Mouse (Mus musculus): ENCODE data around the gene Srcin1.

Gene Srcin1

GRCm38 (mm10) chr11:97509058-97509457 lies 66.9 kb downstream of the Srcin1 start:
- DNase-seq (ENCODE audit: low spot score in 2 of 2): no peak

DNA sequence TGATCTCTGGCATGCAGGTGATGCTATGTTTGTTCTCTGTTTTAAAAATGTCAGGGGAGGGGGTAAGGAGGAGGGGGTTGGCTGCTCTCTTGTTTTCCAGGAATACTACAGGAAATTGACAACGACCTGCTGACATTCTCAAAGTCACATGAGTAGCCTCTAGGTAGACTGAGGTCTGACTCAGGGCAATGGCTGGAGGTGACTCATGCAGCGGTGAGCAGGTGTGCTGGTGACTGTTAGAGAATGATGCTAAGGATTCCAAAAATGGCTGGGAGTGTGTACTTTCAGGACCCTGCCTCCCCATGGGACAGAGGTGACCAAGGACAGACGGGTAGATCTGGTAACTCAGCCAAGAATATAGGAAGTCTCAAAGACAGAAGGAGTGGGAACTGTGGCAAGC lies 67.8 kb downstream of the Srcin1 start:
- no peak for DNase-seq (ENCODE audit: low spot score in 2 of 2)

DNA sequence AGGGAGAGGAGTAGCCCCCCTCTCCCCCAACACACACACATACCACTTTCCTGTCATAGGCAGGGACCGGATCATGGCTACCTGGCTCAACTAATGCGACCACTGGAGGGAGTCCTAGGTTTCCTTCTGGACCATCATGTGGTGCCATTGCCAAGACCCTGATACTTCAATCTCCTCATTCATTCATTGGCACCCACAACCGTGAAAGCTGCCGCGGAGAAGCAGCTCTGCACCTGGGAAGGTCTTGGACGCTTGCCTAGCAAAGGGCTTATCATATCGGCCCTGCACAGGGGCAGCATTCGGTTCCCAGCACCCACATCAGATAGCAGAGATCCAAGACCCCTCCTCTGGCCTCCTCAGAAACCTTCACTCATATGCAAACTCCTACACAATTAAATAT lies 69.7 kb downstream of the Srcin1 start:
- no peak for DNase-seq (ENCODE audit: low spot score in 2 of 2)

GRCm38 (mm10) chr11:97505784-97506183 lies 70.2 kb downstream of the Srcin1 start:
- no peak for DNase-seq (ENCODE audit: low spot score in 2 of 2)

GRCm38 (mm10) chr11:97502846-97503245 lies 73.1 kb downstream of the Srcin1 start:
- no peak for DNase-seq (ENCODE audit: low spot score in 2 of 2)

GRCm38 (mm10) chr11:97502383-97502782 lies 73.6 kb downstream of the Srcin1 start:
- DNase-seq (ENCODE audit: low spot score in 2 of 2): no peak

GRCm38 (mm10) chr11:97500720-97501448 lies 75.1 kb downstream of the Srcin1 start:
- no peak for DNase-seq (ENCODE audit: low spot score in 2 of 2)

DNA sequence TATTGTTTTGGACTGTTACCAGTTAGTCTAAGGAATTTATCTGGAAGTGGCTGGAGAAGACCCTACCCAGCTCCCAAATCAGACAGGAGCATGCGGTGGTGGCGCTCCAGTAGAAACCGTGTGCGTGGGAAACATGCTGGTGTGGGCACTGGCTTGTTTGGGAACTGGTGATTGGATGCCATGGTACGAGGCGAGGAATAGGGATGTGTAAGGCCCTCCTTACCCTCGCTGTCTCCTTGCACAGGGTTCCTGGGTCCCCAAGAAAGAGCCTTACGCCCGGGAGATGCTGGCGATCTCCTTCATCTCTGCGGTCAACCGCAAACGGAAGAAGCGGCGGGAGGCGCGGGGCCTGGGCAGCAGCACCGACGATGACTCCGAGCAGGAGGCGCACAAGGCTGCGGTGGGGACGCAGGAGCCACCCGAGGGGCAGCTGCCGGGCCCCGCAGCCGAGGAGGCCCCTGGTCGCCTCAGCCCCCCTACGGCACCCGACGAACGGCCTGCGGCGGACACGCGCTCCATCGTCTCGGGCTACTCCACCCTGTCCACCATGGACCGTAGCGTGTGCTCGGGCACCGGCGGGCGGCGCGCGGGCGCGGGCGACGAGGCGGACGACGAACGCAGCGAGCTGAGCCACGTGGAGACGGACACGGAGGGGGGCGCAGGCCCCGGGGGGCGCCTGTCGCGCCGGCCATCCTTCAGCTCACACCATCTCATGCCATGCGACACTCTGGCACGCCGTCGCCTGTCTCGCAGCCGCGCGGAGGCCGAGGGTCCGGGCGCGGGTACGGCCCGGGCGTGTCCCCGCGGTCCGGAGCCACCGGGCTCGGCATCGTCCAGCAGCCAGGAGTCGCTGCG lies 75.9 kb downstream of the Srcin1 start, which contains the start of gene 4933428G20Rik:
4933428G20Rik (minus strand) TSS at position 476 of the 855 bp plus-strand sequence.
- no peak for DNase-seq (ENCODE audit: low spot score in 2 of 2)

- DNase-seq (ENCODE audit: low spot score in 2 of 2): no peak
These were observed 78.4 kb downstream of the Srcin1 start for GRCm38 (mm10) chr11:97497543-97497942.

- no peak for DNase-seq (ENCODE audit: low spot score in 2 of 2)
These were observed 83.2 kb downstream of the Srcin1 start for GRCm38 (mm10) chr11:97492836-97493235.

- DNase-seq (ENCODE audit: low spot score in 2 of 2): no peak
These were observed 84.3 kb downstream of the Srcin1 start for GRCm38 (mm10) chr11:97491640-97492039.

DNA sequence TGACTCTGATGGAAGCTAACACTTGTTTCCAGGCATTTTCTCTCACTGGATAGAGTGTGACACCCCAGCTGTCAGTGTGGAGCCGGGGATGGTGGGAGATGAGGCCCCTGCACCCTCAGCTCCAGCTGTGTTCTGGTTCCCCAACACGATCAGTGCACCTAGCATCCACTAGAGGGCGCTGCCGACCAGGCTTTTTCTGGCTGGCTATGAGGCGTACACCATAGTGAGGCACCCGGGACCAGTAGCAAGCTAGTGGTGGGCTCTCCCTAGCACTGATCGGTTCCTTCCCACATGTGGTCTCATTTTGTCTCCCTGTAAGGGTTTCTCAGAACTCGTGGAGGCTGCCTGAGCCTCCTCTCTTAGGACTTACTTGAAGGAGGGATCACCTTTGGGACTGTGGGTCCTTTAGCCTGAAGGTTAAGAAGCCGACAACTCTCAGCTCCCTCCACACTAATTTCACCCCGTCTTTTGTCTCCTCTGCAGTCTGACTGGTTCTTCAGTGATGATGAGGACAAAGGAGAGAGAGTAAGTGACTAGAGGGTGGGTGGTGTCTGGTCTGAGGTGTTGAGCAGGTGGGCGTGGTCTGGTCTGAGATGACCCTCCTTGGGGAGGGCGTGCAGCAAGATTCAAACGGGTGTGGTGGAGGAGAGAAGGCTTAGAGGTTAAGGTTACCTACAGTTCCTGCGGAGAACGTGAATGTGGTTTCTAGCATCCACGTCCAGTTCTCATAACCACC lies 86.2 kb downstream of the Srcin1 start:
- peak; percentile 74 to 92 for DNase-seq (ENCODE audit: low spot score in 2 of 2)

- DNase-seq (ENCODE audit: low spot score in 2 of 2): no peak
These were observed 88.3 kb downstream of the Srcin1 start for GRCm38 (mm10) chr11:97487656-97488055.

GRCm38 (mm10) chr11:97485661-97486060 lies 90.3 kb downstream of the Srcin1 start:
- no peak for DNase-seq (ENCODE audit: low spot score in 2 of 2)

DNA sequence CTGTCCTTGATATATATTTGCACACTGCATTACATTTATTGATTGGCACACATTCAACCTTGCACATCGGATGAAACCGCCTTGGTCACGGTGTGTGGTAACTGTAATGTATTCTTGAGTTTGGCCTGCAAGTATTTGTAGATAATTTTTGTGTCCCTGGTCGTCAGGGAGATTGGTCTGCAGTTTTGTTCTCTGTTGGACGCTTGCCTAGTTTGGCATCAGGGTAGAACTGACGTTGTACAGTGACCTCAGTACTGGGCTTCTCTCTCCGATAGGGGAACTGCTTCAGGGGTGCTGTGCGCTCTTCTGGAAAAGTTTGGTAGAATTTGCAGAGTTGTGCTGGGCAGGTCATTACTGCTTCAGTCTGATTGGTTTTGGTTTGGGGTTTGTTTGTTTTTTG lies 96.2 kb downstream of the Srcin1 start:
- DNase-seq (ENCODE audit: low spot score in 2 of 2): no peak

GRCm38 (mm10) chr11:97479085-97479484 lies 96.9 kb downstream of the Srcin1 start:
- DNase-seq (ENCODE audit: low spot score in 2 of 2): no peak

DNA sequence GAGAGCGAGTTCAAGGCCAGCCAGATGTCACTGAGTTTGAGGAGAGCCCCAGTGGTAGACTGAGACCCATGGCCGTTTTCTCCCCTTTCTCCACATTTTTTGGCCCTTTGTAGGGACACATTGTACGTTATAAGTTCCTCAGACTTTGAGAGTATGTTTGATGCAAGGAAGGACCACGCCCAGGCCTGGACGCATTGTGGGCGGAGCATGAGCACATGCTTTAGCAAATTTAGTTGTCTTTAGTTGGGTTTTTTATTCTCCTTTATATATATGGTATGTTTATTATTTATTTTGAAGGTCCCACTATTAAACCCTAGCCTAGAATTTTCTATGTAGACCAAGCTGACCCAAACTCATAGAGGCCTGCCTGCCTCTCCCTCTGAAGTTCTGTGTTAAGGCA lies 97.6 kb downstream of the Srcin1 start:
- DNase-seq (ENCODE audit: low spot score in 2 of 2): no peak

DNA sequence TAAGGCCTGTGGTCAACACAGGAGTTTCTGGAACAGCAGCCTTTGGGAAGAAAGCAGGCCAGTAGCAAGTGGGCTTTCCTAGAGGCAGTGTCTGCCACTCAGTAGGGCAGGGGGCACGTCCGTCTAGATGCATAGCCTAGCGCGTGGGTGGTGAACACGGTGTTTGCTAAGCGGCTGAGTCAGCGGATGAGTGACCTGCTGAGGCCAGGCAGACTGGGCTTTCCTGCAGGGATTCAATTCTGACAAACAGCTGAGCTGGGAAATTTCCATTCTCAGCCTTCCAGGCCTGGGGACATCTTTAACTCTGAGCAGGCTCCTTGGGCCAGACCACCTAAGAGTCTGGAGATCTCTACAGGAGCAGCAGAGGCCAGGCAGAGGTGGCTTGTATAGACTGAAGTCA lies 98.6 kb downstream of the Srcin1 start:
- DNase-seq (ENCODE audit: low spot score in 2 of 2): no peak

- DNase-seq (ENCODE audit: low spot score in 2 of 2): peak; percentile 66 to 86
These were observed 99.5 kb downstream of the Srcin1 start for GRCm38 (mm10) chr11:97476334-97477095.

DNA sequence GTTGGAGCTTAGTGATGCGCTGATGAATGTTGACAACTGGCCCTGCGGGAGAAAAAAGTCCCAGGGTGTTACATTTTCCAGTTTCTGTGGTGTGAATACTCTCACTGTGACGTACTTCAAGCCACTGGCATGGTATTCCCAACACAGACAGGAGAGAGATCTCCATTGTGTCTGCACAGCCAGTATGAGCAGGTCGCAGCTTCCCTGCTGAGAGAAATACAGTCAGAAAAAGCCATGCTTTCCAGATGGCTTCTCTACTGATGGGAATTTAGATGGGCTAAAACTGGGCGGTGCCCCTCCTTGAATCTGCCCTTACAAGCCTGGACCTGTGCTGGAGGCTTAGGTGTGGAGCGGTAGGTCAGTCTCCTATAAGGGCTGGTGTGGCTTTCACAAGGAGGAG lies 104.7 kb downstream of the Srcin1 start:
- no peak for DNase-seq (ENCODE audit: low spot score in 2 of 2)

GRCm38 (mm10) chr11:97469828-97470227 lies 106.2 kb downstream of the Srcin1 start:
- peak in 1 of 2 experiments; percentile 61 for DNase-seq (ENCODE audit: low spot score in 2 of 2)

Measured in spleen, postnatal 4 days (tissue).